Mouse (Mus musculus): ENCODE results near the gene Mrpl17. TPM values are rescaled to one million over a fixed set of nuclear protein-coding genes. Genes with fewer than 3 reads are reported as not detected.

Gene Mrpl17
- polyA plus RNA-seq (2015; fragmentation: Illumina TruSeq; extraction: RNeasy Lipid Tissue Mini Kit (QIAGEN cat#74804); ENCODE audit: low read depth, low replicate concordance): 126 TPM

DNA sequence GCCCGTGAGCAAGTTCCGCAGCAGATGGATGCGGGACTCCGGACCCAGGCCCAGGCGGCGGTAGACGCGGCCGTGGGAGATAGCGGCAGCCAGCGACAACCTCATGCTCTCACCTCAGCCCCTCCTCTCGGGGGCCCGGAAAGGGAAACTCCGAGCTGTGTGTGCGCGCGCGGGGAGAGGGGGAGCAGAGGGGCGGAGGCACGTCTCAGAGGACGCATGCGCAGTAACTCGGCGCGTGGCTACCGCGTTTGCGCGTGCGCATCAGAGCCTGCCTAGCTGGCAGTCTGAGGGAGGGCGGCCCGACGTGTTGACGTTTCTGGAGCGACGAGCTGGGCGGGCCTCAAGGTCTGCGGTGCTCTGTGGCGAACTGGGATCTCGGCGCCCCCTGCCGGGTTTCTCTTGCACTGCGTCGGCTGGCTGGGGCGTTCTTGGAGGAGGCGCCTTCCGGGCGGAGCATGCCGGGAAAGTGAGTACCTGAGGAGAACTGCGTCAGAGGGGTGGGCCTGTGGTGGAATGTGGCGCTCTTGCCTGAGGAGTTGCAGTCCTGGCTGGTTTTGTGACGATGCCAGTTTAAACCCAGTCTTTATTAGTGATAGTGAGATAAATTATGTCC is at the start of gene Mrpl17:
Gene Mrpl17 (minus strand): TSS at position 223 of the 613 bp plus-strand sequence.

DNA sequence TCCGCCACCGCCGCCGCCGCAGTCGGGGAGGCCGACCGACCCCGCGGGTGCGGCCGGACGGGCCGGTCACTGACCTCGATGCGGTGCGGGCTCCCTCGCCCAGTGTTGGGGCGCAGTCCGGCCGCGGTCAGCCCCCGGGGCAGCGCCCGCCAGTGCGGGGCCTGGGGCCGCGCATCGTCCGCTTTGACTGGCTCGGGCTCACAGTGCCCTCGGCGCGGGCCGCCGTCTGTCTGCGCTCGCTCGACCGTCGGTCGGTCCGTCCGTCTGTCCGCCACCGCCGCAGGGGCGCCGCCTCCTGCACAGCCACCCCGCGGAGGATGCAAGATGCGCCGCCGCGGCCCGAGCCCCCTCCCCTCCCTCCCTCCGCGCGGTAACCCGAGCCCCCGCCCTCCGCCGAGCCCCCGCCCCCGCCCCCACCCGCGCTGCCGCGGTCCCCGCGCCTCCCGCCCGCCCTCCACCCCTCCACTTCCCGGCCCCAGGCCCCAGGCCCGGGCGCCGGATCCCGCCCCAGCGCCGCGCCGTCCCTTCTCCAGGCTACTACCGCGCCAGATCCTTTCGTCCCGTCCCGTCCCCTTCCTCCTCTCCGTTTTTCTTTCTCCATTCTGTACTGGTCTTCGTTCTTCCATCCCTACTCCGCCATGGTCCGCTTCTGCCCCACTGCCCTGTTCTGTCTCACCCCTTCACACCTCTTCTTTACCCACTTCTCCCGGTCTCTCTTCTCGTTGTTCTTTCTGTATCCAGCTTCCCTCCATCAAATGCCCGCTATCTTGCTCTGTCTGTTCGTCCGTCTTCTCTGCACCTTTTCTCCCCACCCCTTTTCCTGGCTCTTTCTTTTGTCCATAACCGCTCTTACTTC is 23.4 kb downstream of the Mrpl17 start, which contains the start of gene Dchs1:
Gene Dchs1 (minus strand): TSS at position 370 of the 856 bp plus-strand sequence.

Other genes starting within 250 kb of the Mrpl17 start
- 448 TPM for gene Apbb1, start 229.4 kb downstream of the Mrpl17 start, polyA plus RNA-seq (2015; fragmentation: Illumina TruSeq; extraction: RNeasy Lipid Tissue Mini Kit (QIAGEN cat#74804); ENCODE audit: low read depth, low replicate concordance)
- gene Hpx, start 211.0 kb downstream of the Mrpl17 start, polyA plus RNA-seq (2015; fragmentation: Illumina TruSeq; extraction: RNeasy Lipid Tissue Mini Kit (QIAGEN cat#74804); ENCODE audit: low read depth, low replicate concordance): 1.3 TPM
- 125 TPM for gene Trim3, start 177.5 kb downstream of the Mrpl17 start, polyA plus RNA-seq (2015; fragmentation: Illumina TruSeq; extraction: RNeasy Lipid Tissue Mini Kit (QIAGEN cat#74804); ENCODE audit: low read depth, low replicate concordance)
- 103 TPM for gene Timm10b, start 171.0 kb downstream of the Mrpl17 start, polyA plus RNA-seq (2015; fragmentation: Illumina TruSeq; extraction: RNeasy Lipid Tissue Mini Kit (QIAGEN cat#74804); ENCODE audit: low read depth, low replicate concordance)
- 102 TPM for gene Arfip2, start 170.7 kb downstream of the Mrpl17 start, polyA plus RNA-seq (2015; fragmentation: Illumina TruSeq; extraction: RNeasy Lipid Tissue Mini Kit (QIAGEN cat#74804); ENCODE audit: low read depth, low replicate concordance)
- gene Gm45799, start 170.5 kb downstream of the Mrpl17 start, polyA plus RNA-seq (2015; fragmentation: Illumina TruSeq; extraction: RNeasy Lipid Tissue Mini Kit (QIAGEN cat#74804); ENCODE audit: low read depth, low replicate concordance): 9.4 TPM
- gene Dnhd1, start 160.3 kb downstream of the Mrpl17 start, polyA plus RNA-seq (2015; fragmentation: Illumina TruSeq; extraction: RNeasy Lipid Tissue Mini Kit (QIAGEN cat#74804); ENCODE audit: low read depth, low replicate concordance): 2.7 TPM
- gene Ilk, start 74.5 kb downstream of the Mrpl17 start, polyA plus RNA-seq (2015; fragmentation: Illumina TruSeq; extraction: RNeasy Lipid Tissue Mini Kit (QIAGEN cat#74804); ENCODE audit: low read depth, low replicate concordance): 125 TPM
- 11.0 TPM for gene Rrp8, start 73.7 kb downstream of the Mrpl17 start, polyA plus RNA-seq (2015; fragmentation: Illumina TruSeq; extraction: RNeasy Lipid Tissue Mini Kit (QIAGEN cat#74804); ENCODE audit: low read depth, low replicate concordance)
- 115 TPM for gene Taf10, start 66.7 kb downstream of the Mrpl17 start, polyA plus RNA-seq (2015; fragmentation: Illumina TruSeq; extraction: RNeasy Lipid Tissue Mini Kit (QIAGEN cat#74804); ENCODE audit: low read depth, low replicate concordance)
- 68.0 TPM for gene Tpp1, start 58.9 kb downstream of the Mrpl17 start, polyA plus RNA-seq (2015; fragmentation: Illumina TruSeq; extraction: RNeasy Lipid Tissue Mini Kit (QIAGEN cat#74804); ENCODE audit: low read depth, low replicate concordance)
- gene Dchs1, start 23.4 kb downstream of the Mrpl17 start, polyA plus RNA-seq (2015; fragmentation: Illumina TruSeq; extraction: RNeasy Lipid Tissue Mini Kit (QIAGEN cat#74804); ENCODE audit: low read depth, low replicate concordance): 3.7 TPM
- 2.2 TPM for gene Gm4070, start 142.9 kb upstream of the Mrpl17 start, polyA plus RNA-seq (2015; fragmentation: Illumina TruSeq; extraction: RNeasy Lipid Tissue Mini Kit (QIAGEN cat#74804); ENCODE audit: low read depth, low replicate concordance)